Mouse (Mus musculus): Measurements from ENCODE around the gene Cass4. TPM values are rescaled to one million over a fixed set of nuclear protein-coding genes. Genes with fewer than 3 reads are reported as not detected.

The Cass4 gene
- 0.54 TPM for polyA plus RNA-seq (2014; fragmentation: Illumina TruSeq; extraction: RNeasy Lipid Tissue Mini Kit (QIAGEN cat#74804); ENCODE audit: low read depth, low replicate concordance)

DNA sequence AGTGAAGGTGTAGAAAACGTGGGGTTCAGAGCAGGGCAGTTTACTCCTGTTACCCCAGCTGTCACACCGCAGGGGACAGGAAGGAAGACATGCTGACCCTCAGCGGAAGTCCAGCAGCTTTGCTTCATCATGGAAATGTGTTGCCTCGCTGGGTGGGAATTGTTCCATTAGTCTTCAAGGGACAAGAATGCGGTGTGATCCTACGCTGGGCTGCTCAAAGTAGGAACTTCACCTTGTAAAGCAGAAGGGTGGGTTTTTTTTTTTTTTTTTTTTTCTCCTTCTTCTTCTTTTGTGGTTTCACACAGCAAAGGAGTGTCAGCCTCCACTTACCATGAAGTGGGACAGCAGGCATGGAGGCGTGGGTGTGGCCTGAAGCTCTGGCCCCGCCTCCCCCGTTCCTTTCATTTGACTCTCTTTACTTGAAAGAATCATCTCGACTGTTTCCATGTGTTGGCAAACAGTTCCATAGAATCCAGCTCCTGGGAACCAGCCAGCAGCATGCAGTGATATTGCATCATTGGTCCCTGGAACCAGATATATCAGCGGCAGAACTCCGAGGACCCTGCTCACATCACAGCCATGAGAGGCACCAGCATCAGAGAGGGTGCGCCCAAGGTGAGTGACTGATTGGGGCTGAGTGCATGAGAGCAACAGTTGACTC, at the start of gene Cass4:
Gene Cass4, plus strand, starts transcription at position 404 of the 661 bp plus-strand sequence.

DNA sequence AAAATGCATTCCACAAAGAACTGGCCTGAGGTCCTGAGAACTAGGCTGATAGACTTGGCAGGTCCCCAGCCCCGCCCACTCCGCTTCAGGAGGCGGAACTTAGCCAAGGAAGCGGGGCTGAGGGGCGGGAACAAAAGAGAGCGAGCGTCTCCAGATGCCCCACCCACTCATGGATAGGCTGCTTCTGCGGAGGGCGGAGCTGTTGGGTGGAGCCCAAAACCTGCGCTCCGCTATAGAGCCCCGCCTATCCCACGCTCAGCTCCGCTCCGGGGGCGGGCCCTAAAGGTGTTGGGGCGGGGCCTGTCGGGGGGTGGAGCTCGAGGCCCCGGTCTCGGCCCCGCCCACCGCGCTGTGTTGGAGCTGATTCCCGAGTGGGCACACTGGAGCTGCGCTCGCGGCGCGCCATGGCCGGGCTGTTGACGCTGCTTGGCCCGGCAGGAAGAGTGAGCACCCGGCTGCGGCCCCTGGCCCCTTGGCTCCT, 48.3 kb upstream of the Cass4 start, which contains the start of gene Fam210b:
Gene Fam210b, plus strand, starts transcription at position 308 of the 481 bp plus-strand sequence.

DNA sequence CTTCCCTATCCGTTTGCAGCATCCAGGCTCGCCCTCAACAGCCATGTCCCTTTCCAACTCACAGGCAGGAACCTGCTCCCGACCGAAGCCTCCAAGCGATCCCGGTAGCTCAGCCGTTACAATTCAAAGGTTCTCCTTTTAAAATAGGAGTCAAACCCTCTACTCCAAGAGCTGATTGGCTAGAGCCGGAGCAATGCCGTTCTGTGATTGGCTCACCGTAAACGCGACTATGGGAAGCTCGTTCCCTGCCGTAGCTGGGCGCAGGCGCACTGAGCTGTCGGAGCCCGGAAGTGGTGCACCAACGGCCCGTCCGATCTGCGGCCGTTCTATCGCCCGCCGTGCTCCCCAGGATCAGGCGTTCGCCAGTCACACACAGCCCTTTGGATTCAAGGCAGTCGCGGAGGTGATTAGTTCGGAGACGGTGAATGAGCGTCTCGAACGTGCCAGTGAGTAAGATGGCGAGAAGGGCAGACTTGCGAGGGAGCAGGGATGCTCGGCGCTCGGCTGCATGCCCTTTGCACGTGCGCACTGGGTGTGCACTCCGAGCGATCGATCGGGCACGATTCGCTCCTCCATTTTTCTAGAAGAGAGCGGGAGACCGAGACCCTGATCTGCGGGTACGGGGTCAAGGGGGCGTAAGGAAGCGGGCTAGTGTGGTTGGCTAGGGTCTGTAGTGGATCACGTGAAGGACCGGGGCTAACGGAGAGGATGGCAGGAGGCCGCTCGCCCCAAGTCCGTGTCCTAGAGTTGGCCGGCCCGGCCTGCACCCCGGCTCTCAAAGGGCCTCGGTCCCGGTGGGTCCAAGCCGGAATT, 23.0 kb upstream of the Cass4 start, which contains the start of the genes Aurka and Cstf1:
Gene Aurka, minus strand, starts transcription at position 125 of the 813 bp plus-strand sequence.
Gene Cstf1, plus strand, starts transcription at position 271 of the 813 bp plus-strand sequence.

DNA sequence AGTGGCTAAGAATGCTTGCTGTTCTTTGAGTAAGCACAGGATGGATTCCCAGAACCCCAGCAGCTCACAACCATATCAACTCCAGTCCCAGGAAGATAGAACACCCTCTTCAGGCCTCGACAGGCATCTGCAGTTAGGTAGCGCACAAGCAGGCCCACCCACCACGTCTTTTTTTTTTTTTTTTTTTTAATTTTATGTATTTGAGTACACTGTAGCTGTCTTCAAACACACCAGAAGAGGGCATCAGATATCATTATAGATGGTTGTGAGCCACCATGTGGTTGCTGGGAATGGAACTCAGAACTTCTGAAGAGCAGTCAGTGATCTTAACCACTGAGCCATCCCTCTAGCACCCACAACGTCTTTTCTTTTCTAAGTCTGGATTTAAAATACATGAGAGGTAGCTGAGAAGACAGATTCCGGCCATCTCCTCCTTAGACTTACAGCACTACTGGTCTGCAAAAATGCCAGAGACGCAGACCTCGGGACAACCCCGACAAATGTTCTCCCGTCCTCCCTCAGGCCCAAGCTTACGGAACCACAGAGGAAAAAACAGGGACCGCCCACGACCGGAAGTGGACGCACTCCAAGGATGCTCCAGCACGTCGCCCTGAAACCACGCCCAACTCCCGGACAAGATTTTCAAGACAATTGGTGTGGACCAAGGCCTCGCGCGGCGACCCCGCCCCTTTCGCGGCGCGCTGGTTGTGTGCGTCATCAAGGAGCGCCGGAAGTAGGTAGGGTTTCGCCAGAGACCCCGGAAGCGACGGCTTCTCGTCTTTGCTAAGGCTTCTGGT, 46.4 kb downstream of the Cass4 start, which contains the start of gene Rtf2:
Gene Rtf2, plus strand, starts transcription at position 714 of the 797 bp plus-strand sequence.

DNA sequence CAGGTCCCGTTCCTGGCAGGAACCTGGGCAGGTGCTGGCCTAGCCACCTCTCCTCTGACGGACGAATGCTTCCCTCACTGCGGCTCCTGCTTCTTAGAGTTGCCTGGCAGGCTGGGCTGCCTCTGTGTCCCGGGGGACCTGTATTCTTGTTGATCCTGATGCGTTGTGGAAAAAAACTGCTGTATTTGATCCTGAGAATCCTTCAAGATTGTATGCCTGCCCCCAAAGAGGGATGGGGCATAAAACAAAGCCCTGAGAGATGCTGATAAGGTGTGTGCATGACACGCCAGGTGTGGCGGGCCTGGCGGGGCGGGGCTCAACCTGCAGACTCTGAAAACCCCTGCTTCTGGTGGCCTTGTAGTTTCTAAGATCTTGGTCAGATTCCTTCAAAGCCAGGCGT, 64.9 kb downstream of the Cass4 start, which contains the start of gene Gcnt7:
Gene Gcnt7, minus strand, starts transcription at position 101 of the 400 bp plus-strand sequence.

DNA sequence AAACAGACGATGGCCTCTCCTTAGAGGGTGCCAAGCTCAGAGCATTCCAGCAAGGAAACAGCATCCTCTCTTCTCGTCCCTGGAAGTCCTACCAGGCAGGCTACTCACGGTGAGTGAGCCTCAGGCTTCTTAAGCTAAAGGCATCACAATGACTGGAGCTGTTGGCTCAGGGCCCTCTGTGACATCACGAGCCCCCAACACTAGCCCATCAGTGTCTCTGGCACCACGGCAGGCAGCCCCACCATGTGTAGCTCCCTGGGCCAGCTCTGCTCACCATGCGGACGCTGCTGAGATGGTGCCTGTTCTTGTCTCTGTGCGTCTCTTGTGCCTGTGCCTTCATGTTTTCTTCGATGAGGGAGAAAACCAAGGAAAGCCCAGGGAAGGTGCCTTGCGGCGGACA, 78.7 kb downstream of the Cass4 start, which contains the start of gene Fam209:
Gene Fam209, plus strand, starts transcription at position 203 of the 400 bp plus-strand sequence.

Other genes with a start within 250 kb of the Cass4 start
- gene Mc3r, start 145.3 kb upstream of the Cass4 start, polyA plus RNA-seq (2014; fragmentation: Illumina TruSeq; extraction: RNeasy Lipid Tissue Mini Kit (QIAGEN cat#74804); ENCODE audit: low read depth, low replicate concordance): not detected
- gene Fam210b, start 48.2 kb upstream of the Cass4 start, polyA plus RNA-seq (2014; fragmentation: Illumina TruSeq; extraction: RNeasy Lipid Tissue Mini Kit (QIAGEN cat#74804); ENCODE audit: low read depth, low replicate concordance): 29.0 TPM
- gene Aurka, start 23.3 kb upstream of the Cass4 start, polyA plus RNA-seq (2014; fragmentation: Illumina TruSeq; extraction: RNeasy Lipid Tissue Mini Kit (QIAGEN cat#74804); ENCODE audit: low read depth, low replicate concordance): 4.5 TPM
- 4.5 TPM for gene Cstf1, start 23.1 kb upstream of the Cass4 start, polyA plus RNA-seq (2014; fragmentation: Illumina TruSeq; extraction: RNeasy Lipid Tissue Mini Kit (QIAGEN cat#74804); ENCODE audit: low read depth, low replicate concordance)
- 2.9 TPM for gene Rtf2, start 46.8 kb downstream of the Cass4 start, polyA plus RNA-seq (2014; fragmentation: Illumina TruSeq; extraction: RNeasy Lipid Tissue Mini Kit (QIAGEN cat#74804); ENCODE audit: low read depth, low replicate concordance)
- gene Gcnt7, start 64.8 kb downstream of the Cass4 start, polyA plus RNA-seq (2014; fragmentation: Illumina TruSeq; extraction: RNeasy Lipid Tissue Mini Kit (QIAGEN cat#74804); ENCODE audit: low read depth, low replicate concordance): not detected
- 0.76 TPM for gene Fam209, start 78.7 kb downstream of the Cass4 start, polyA plus RNA-seq (2014; fragmentation: Illumina TruSeq; extraction: RNeasy Lipid Tissue Mini Kit (QIAGEN cat#74804); ENCODE audit: low read depth, low replicate concordance)
- not detected for gene Tfap2c, start 155.8 kb downstream of the Cass4 start, polyA plus RNA-seq (2014; fragmentation: Illumina TruSeq; extraction: RNeasy Lipid Tissue Mini Kit (QIAGEN cat#74804); ENCODE audit: low read depth, low replicate concordance)